Mouse (Mus musculus): ENCODE data around the gene D17Wsu92e. TPM values are rescaled to one million over a fixed set of nuclear protein-coding genes. Genes with fewer than 3 reads are reported as not detected.

D17Wsu92e gene
- polyA plus RNA-seq, 1 experiment, result 81.5 TPM

GRCm38 (mm10) chr17:27760169-27760568 is 60.3 kb downstream of the D17Wsu92e start:
- no peak for DNase-seq (ENCODE audit: low read depth, low spot score)
- whole genome bisulfite sequencing, result 36% methylated on average over 6 of the region's 6 CpGs

GRCm38 (mm10) chr17:27751314-27752202 is 68.9 kb downstream of the D17Wsu92e start:
- 85% methylated on average over 8 of the region's 8 CpGs for WGBS
- DNase-seq (ENCODE audit: low read depth, low spot score), result no peak

- 90% methylated on average over 6 of the region's 6 CpGs for WGBS
- DNase-seq (ENCODE audit: low read depth, low spot score), result no peak
These were observed 70.0 kb downstream of the D17Wsu92e start for GRCm38 (mm10) chr17:27750451-27750942.

- no peak for DNase-seq (ENCODE audit: low read depth, low spot score)
- WGBS, result 82% methylated on average over 2 of the region's 2 CpGs
These were observed 72.3 kb downstream of the D17Wsu92e start for GRCm38 (mm10) chr17:27748123-27748522.

- DNase-seq (ENCODE audit: low read depth, low spot score), result no peak
- 67% methylated on average over 4 of the region's 4 CpGs for WGBS
These were observed 74.0 kb downstream of the D17Wsu92e start for GRCm38 (mm10) chr17:27746446-27746845.

GRCm38 (mm10) chr17:27740961-27741360 is 79.5 kb downstream of the D17Wsu92e start:
- 70% methylated on average over 6 of the region's 6 CpGs for WGBS
- no peak for DNase-seq (ENCODE audit: low read depth, low spot score)

- DNase-seq (ENCODE audit: low read depth, low spot score), result no peak
- WGBS, result 17% methylated on average over 12 of the region's 13 CpGs
These were observed 85.9 kb downstream of the D17Wsu92e start for GRCm38 (mm10) chr17:27734344-27735073.

- DNase-seq (ENCODE audit: low read depth, low spot score), result no peak
- 84% methylated on average over 3 of the region's 3 CpGs for WGBS
These were observed 87.8 kb downstream of the D17Wsu92e start for GRCm38 (mm10) chr17:27732694-27733093.

GRCm38 (mm10) chr17:27732152-27732551 is 88.3 kb downstream of the D17Wsu92e start:
- 37% methylated on average over 5 of the region's 5 CpGs for WGBS
- no peak for DNase-seq (ENCODE audit: low read depth, low spot score)

GRCm38 (mm10) chr17:27728770-27729169 is 91.7 kb downstream of the D17Wsu92e start, which contains the start of gene Spdef:
Spdef (minus strand) TSS chr17:27728955.
- DNase-seq (ENCODE audit: low read depth, low spot score), result no peak

GRCm38 (mm10) chr17:27726527-27726926 is 93.9 kb downstream of the D17Wsu92e start:
- 34% methylated on average over 7 of the region's 7 CpGs for WGBS

More at GRCm38 (mm10) chr17:27728770-27729169, 91.7 kb downstream of the D17Wsu92e start, which contains the start of gene Spdef:
- WGBS, result 41% methylated on average over 10 of the region's 10 CpGs

GRCm38 (mm10) chr17:27725412-27725811 is 95.0 kb downstream of the D17Wsu92e start:
- WGBS, result 43% methylated on average over 10 of the region's 10 CpGs
- no peak for DNase-seq (ENCODE audit: low read depth, low spot score)

More at GRCm38 (mm10) chr17:27726527-27726926, 93.9 kb downstream of the D17Wsu92e start:
- no peak for DNase-seq (ENCODE audit: low read depth, low spot score)

- 51% methylated on average over 10 of the region's 10 CpGs for WGBS
- no peak for DNase-seq (ENCODE audit: low read depth, low spot score)
These were observed 95.4 kb downstream of the D17Wsu92e start for GRCm38 (mm10) chr17:27725011-27725410.

- 42% methylated on average over 3 of the region's 3 CpGs for WGBS
- DNase-seq (ENCODE audit: low read depth, low spot score), result no peak
These were observed 96.1 kb downstream of the D17Wsu92e start for GRCm38 (mm10) chr17:27724327-27724726.

- WGBS, result 51% methylated on average over 9 of the region's 9 CpGs
- no peak for DNase-seq (ENCODE audit: low read depth, low spot score)
These were observed 99.3 kb downstream of the D17Wsu92e start for GRCm38 (mm10) chr17:27721125-27721664.

- 69% methylated on average over 9 of the region's 9 CpGs for WGBS
- no peak for DNase-seq (ENCODE audit: low read depth, low spot score)
These were observed 100.1 kb downstream of the D17Wsu92e start for GRCm38 (mm10) chr17:27720326-27720725.

GRCm38 (mm10) chr17:27719663-27720062 is 100.8 kb downstream of the D17Wsu92e start:
- WGBS, result 33% methylated on average over 14 of the region's 14 CpGs
- DNase-seq (ENCODE audit: low read depth, low spot score), result no peak

GRCm38 (mm10) chr17:27718250-27718649 is 102.2 kb downstream of the D17Wsu92e start:
- 77% methylated on average over 5 of the region's 5 CpGs for WGBS
- no peak for DNase-seq (ENCODE audit: low read depth, low spot score)

- WGBS, result 9% methylated on average over 16 of the region's 16 CpGs
- DNase-seq (ENCODE audit: low read depth, low spot score), result no peak
These were observed 103.6 kb downstream of the D17Wsu92e start for GRCm38 (mm10) chr17:27716804-27717203.

- no peak for DNase-seq (ENCODE audit: low read depth, low spot score)
- 26% methylated on average over 1 of the region's 1 CpGs for WGBS
These were observed 107.6 kb downstream of the D17Wsu92e start for GRCm38 (mm10) chr17:27712832-27713231.

Measured in large intestine, adult 2 months (tissue).